Mouse (Mus musculus) stomach, postnatal 0 days (tissue): ENCODE data around the gene Traf4.

ENCODE experiments used
- CTCF ChIP-seq: IDR thresholded peaks from 2 replicates; pipeline ENCODE4 v1.5.1; 2016; ENCODE audit warnings: antibody characterized with exemption, low read depth, mild to moderate bottlenecking, moderate library complexity
- EP300 ChIP-seq: optimal IDR thresholded peaks from 2 replicates; pipeline ENCODE3; 2016; ENCODE audit warnings: antibody characterized with exemption

GRCm38 (mm10) chr11:78115367-78116145 is 49.8 kb downstream of the Traf4 start:
- no peak for TF ChIP-seq EP300
- no peak for TF ChIP-seq CTCF
